Mouse (Mus musculus) liver, embryonic 14.5 days (tissue): Measurements from ENCODE around the gene Lrrc8d.

Source experiments
- CTCF ChIP-seq: IDR thresholded peaks from 2 replicates; pipeline ENCODE4 v1.5.1; 2016; ENCODE audit warnings: antibody characterized with exemption, low read depth, control low read depth
- EP300 ChIP-seq: IDR thresholded peaks from 2 replicates; pipeline ENCODE4 v1.6.1; 2016; ENCODE audit warnings: antibody characterized with exemption, low read depth

DNA sequence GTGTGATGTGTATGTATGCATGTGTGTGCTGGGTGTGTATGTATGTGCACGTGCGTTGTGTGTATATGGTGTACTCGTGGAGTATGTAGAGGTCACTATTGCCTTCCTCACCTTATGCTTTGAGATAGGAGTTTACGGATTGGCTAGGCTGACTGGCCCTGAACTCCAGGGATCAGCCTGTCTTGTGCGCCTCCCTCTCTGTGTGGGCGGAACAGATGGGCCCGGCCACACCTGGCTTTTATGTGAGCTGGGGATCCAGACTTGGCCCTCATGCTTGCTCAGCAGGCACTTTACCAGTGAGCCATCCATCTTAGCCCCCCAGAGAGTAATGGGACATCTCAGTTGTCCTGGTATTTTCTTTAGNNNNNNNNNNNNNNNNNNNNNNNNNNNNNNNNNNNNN, 10.7 kb downstream of the Lrrc8d start:
- TF ChIP-seq CTCF (no peak), EP300 (no peak)
